Mouse (Mus musculus) MN1 (cell line): ENCODE results near the gene Cbr1.
"Not testable (repeated sequence)": the region's sequence is repeated elsewhere in the genome, so short reads cannot be mapped to it uniquely, and the experiment has no call there.

Experiments used
- DNase-seq: peaks from one replicate; pipeline ENCODE4 v3.0.0-alpha.2; 2016; ENCODE audit warnings: low spot score

Cbr1 gene

GRCm38 (mm10) chr16:93597551-93597950, 8.1 kb upstream of the Cbr1 start:
- no peak for DNase-seq

GRCm38 (mm10) chr16:93599461-93599860, 6.2 kb upstream of the Cbr1 start:
- no peak for DNase-seq

- peak; percentile 93 for DNase-seq
Measured at GRCm38 (mm10) chr16:93603439-93604212, 2.0 kb upstream of the Cbr1 start, which contains the start of gene Setd4. TSS of gene Setd4 (minus strand) at chr16:93604063.

- peak; percentile 68 for DNase-seq
Measured at GRCm38 (mm10) chr16:93604481-93604969, 1.1 kb upstream of the Cbr1 start.

GRCm38 (mm10) chr16:93606146-93606545, 493 bp downstream of the Cbr1 start:
- no peak for DNase-seq

GRCm38 (mm10) chr16:93607669-93608101, 2.0 kb downstream of the Cbr1 start:
- peak; percentile 87 for DNase-seq

- DNase-seq = peak; percentile 3
Measured at GRCm38 (mm10) chr16:93608731-93609130, 3.1 kb downstream of the Cbr1 start.

- peak; percentile 3 for DNase-seq
Measured at GRCm38 (mm10) chr16:93609796-93610195, 4.1 kb downstream of the Cbr1 start.

- no peak for DNase-seq
Measured at GRCm38 (mm10) chr16:93610961-93611360, 5.3 kb downstream of the Cbr1 start.

GRCm38 (mm10) chr16:93615118-93615870, 9.6 kb downstream of the Cbr1 start:
- peak; percentile 9 for DNase-seq

GRCm38 (mm10) chr16:93623759-93624158, 18.1 kb downstream of the Cbr1 start:
- not testable (repeated sequence) for DNase-seq

GRCm38 (mm10) chr16:93624671-93625070, 19.0 kb downstream of the Cbr1 start:
- no peak for DNase-seq

GRCm38 (mm10) chr16:93626745-93627144, 21.1 kb downstream of the Cbr1 start:
- no peak for DNase-seq

GRCm38 (mm10) chr16:93627761-93628400, 22.2 kb downstream of the Cbr1 start, which contains the start of gene Gm5678:
TSS of gene Gm5678 (plus strand) at chr16:93628097.
- DNase-seq = no peak

- no peak for DNase-seq
Measured at GRCm38 (mm10) chr16:93644006-93644405, 38.4 kb downstream of the Cbr1 start.

- DNase-seq = no peak
Measured at GRCm38 (mm10) chr16:93648441-93649183, 43.0 kb downstream of the Cbr1 start.
